Mouse (Mus musculus) liver, postnatal 0 days (tissue): ENCODE measurements at regions not wholly inside any gene's neighbourhood (a gene's known extent, or its start where the extent isn't known, plus 50 kb on each side); places are given as distances from the start of the nearest gene placed in this dataset.

Source experiments
- ATAC-seq: fragments of 200-750 bp; cut with Nextera tagmentation; 2 replicates; pipeline ENCODE4 v1.8.0; 2017; ENCODE audit warnings: mild to moderate bottlenecking, moderate library complexity
- DNase-seq: peaks from one replicate; pipeline ENCODE4 v3.0.0-alpha.2; 2016
- H3K27ac ChIP-seq: fragments of 300-500 bp; sonication (generic); 2 replicates; pipeline ENCODE4 v1.5.1; 2014; ENCODE audit warnings: antibody characterized with exemption, moderate library complexity, mild to moderate bottlenecking, low read depth
- H3K27me3 ChIP-seq: fragments of 300-500 bp; sonication (generic); 2 replicates; pipeline ENCODE4 v1.6.1; 2014; ENCODE audit warnings: low read length, control low read depth, mixed read lengths; ENCODE audit not compliant: insufficient read depth
- H3K36me3 ChIP-seq: fragments of 300-500 bp; sonication (generic); replicated peaks from 2 replicates; pipeline ENCODE4 v1.6.1; 2014; ENCODE audit warnings: mild to moderate bottlenecking, control low read depth, low read length, moderate library complexity, mixed read lengths; ENCODE audit not compliant: insufficient read depth
- H3K4me1 ChIP-seq: fragments of 300-500 bp; sonication (generic); 2 replicates; pipeline ENCODE4 v1.6.1; 2014; ENCODE audit warnings: antibody characterized with exemption, mild to moderate bottlenecking, control low read depth; ENCODE audit not compliant: insufficient read depth
- H3K4me2 ChIP-seq: fragments of 300-500 bp; sonication (generic); 2 replicates; pipeline ENCODE4 v1.6.1; 2014; ENCODE audit warnings: low read depth, mild to moderate bottlenecking, low read length, moderate library complexity, mixed read lengths
- H3K4me3 ChIP-seq: fragments of 300-500 bp; sonication (generic); 2 replicates; pipeline ENCODE4 v1.5.1; 2014; ENCODE audit warnings: low read depth, low read length
- H3K9ac ChIP-seq: fragments of 300-500 bp; sonication (generic); replicated peaks from 2 replicates; pipeline ENCODE4 v1.6.1; 2014; ENCODE audit warnings: mild to moderate bottlenecking, moderate library complexity
- H3K9me3 ChIP-seq: fragments of 300-500 bp; sonication (generic); 2 replicates; pipeline ENCODE4 v1.6.1; 2016; ENCODE audit warnings: mild to moderate bottlenecking, control low read depth, low read length, mixed read lengths
- CTCF ChIP-seq: sonication (generic); IDR thresholded peaks from 2 replicates; pipeline ENCODE4 v1.5.1; 2016; ENCODE audit warnings: antibody characterized with exemption, low read depth
- EP300 ChIP-seq: IDR thresholded peaks from 2 replicates; pipeline ENCODE4 v1.6.1; 2016; ENCODE audit warnings: antibody characterized with exemption, low read depth, mild to moderate bottlenecking
- WGBS: fragments of 180-500 bp; shearing (Covaris S2); extraction: QIAGEN DNeasy Blood & Tissue Kit; methylation state at CpG from one replicate; pipeline ENCODE4 v1.1.7; 2014; ENCODE audit not compliant: insufficient replicate concordance; 5-methylcytosine and 5-hydroxymethylcytosine counted together

DNA sequence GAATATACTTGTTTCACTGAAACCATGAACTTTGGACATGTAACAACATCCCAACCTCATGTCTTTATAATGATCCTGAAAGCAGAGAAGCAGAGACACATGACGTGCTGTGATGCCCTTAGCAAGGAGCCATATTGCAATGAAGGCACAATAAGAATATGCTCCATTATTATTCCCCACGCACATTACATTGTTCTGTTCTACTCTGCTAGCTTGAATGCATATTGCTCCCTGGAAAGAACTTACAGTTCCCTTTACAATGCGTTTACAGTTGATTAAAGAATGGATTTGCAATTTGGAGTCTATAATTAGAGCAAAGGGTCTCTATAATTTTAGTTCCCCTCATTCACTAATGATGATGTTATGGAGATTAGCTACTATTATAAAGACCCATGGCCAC, 672.2 kb downstream of the Efnb2 start:
- ATAC-seq (no peak), DNase-seq (no peak)
- H3K36me3 ChIP-seq, result no peaks in the 10 kb centered on the region
- no peak overlapping the region for H3K4me3 ChIP-seq
- TF ChIP-seq CTCF (no peak), EP300 (no peak)
- no peak overlapping the region for H3K27ac ChIP-seq
- H3K9ac ChIP-seq, result no peak overlapping the region
- H3K4me2 ChIP-seq, result no peak overlapping the region
- H3K27me3 ChIP-seq, result no peaks in the 10 kb centered on the region
- WGBS, result 76% methylated on average over 3 of the region's 3 CpGs
- no peaks in the 10 kb centered on the region for H3K9me3 ChIP-seq
- no peaks in the 10 kb centered on the region for H3K4me1 ChIP-seq

GRCm38 (mm10) chr8:7977020-7977419, 684.0 kb downstream of the Efnb2 start:
- H3K9ac ChIP-seq, result no peak overlapping the region
- no peak for DNase-seq
- no peaks in the 10 kb centered on the region for H3K27me3 ChIP-seq
- no peak overlapping the region for H3K27ac ChIP-seq
- 71% methylated on average over 6 of the region's 6 CpGs for WGBS
- no peak overlapping the region for H3K4me2 ChIP-seq
- H3K9me3 ChIP-seq, result no peaks in the 10 kb centered on the region
- H3K4me1 ChIP-seq, result no peaks in the 10 kb centered on the region
- no peaks in the 10 kb centered on the region for H3K36me3 ChIP-seq
- no peak for ATAC-seq
- H3K4me3 ChIP-seq, result no peak overlapping the region
- TF ChIP-seq CTCF (no peak), EP300 (no peak)

GRCm38 (mm10) chr8:7973791-7974190, 687.3 kb downstream of the Efnb2 start:
- no peak overlapping the region for H3K9ac ChIP-seq
- H3K27me3 ChIP-seq, result no peaks in the 10 kb centered on the region
- H3K4me3 ChIP-seq, result no peak overlapping the region
- no peaks in the 10 kb centered on the region for H3K4me1 ChIP-seq
- DNase-seq, result no peak
- H3K27ac ChIP-seq, result no peak overlapping the region
- WGBS, result 78% methylated on average over 4 of the region's 4 CpGs
- no peak overlapping the region for H3K4me2 ChIP-seq
- H3K9me3 ChIP-seq, result no peaks in the 10 kb centered on the region
- no peak for ATAC-seq
- no peaks in the 10 kb centered on the region for H3K36me3 ChIP-seq
- TF ChIP-seq CTCF (no peak), EP300 (no peak)

- TF ChIP-seq EP300, result no peak
- no peak for TF ChIP-seq CTCF
- H3K36me3 ChIP-seq, result no peaks in the 10 kb centered on the region
- DNase-seq (no peak), ATAC-seq (no peak)
- no peak overlapping the region for H3K27ac ChIP-seq
- H3K4me3 ChIP-seq, result no peak overlapping the region
- H3K4me2 ChIP-seq, result no peak overlapping the region
- H3K9ac ChIP-seq, result no peak overlapping the region
- no peaks in the 10 kb centered on the region for H3K9me3 ChIP-seq
- WGBS, result 75% methylated on average over 2 of the region's 2 CpGs
- no peaks in the 10 kb centered on the region for H3K27me3 ChIP-seq
- H3K4me1 ChIP-seq, result no peaks in the 10 kb centered on the region
Measured at GRCm38 (mm10) chr8:7964276-7964675, 696.8 kb downstream of the Efnb2 start.

DNA sequence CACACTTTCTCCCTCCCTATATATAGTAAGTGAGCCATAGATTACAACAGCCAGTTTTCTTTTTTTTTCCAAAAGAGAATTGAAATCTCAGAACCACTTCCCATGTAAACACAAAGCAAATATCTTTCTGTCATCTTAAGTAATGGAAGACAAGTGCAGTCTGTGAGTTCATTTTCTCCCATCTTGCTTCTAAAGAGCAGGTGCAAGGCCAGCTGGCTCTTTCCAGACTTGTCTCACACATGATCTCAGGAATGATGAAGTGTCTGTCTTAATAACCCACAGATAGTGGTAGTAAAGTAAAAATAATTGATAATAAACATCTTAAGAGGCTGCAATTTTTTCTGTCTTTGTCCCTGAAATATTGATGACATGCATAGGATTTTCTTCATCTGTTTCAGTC, 704.3 kb downstream of the Efnb2 start:
- Histone ChIP-seq H3K27ac (no peak overlapping the region), H3K9me3 (no peaks in the 10 kb centered on the region), H3K9ac (no peak overlapping the region), H3K4me1 (no peaks in the 10 kb centered on the region), H3K36me3 (no peaks in the 10 kb centered on the region), H3K4me3 (no peak overlapping the region), H3K4me2 (no peak overlapping the region), H3K27me3 (no peaks in the 10 kb centered on the region)
- TF ChIP-seq EP300, result no peak
- no peak for TF ChIP-seq CTCF
- ATAC-seq (no peak), DNase-seq (no peak)

GRCm38 (mm10) chr8:7954851-7955250, 706.2 kb downstream of the Efnb2 start:
- ATAC-seq (no peak), DNase-seq (no peak)
- H3K4me3 ChIP-seq, result no peak overlapping the region
- H3K4me1 ChIP-seq, result no peaks in the 10 kb centered on the region
- TF ChIP-seq CTCF, result no peak
- TF ChIP-seq EP300, result no peak
- no peaks in the 10 kb centered on the region for H3K27me3 ChIP-seq
- WGBS, result 79% methylated on average over 3 of the region's 3 CpGs
- H3K36me3 ChIP-seq, result no peaks in the 10 kb centered on the region
- no peak overlapping the region for H3K27ac ChIP-seq
- H3K9me3 ChIP-seq, result no peaks in the 10 kb centered on the region
- H3K9ac ChIP-seq, result no peak overlapping the region
- H3K4me2 ChIP-seq, result no peak overlapping the region
